Mouse (Mus musculus): Measurements from ENCODE around the gene Smim5.
"Not testable (repeated sequence)": the region's sequence is repeated elsewhere in the genome, so short reads cannot be mapped to it uniquely, and the experiment has no call there.

Gene Smim5

DNA sequence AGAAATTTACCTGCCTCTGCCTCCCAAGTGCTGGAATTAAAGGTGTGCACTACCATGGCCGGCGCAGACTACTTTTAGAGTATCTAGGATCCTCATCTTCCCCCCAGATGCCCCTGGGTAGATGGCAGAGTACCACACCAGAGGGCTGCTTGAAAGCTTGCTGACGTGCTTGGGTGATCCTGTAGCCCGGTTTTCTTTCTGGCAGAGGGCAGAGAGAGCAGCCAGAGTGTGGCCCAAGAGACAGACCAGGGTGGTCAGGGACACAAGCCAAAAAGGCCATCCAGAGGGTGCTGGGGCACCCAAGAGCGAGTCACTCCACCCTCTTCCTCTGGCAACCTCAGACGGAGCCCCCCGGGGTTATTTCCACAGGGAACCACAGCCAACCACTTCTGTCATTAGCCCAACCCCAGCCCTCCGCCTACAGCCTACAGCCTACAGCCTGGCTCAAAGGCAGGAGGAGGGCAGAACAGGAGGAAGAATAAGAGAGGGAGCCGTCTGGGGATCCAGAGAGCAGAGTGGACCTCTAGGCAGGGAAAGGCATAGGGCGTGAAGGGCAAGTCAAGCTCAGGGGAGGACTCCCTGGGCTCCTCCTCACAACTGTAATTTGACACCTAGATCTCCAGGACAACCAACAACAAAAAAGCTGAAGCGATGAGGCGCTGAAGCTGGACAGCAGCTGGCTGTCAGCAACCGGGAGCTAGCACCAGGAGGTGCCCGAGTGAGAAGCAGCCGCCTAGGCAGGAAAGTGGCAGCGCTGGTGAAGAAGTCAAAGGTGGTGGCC, at the start of gene Smim5:
Gene Smim5 (plus strand): TSS at position 481 of the 781 bp plus-strand sequence.
- no peak for DNase-seq (ENCODE audit: low spot score)

DNA sequence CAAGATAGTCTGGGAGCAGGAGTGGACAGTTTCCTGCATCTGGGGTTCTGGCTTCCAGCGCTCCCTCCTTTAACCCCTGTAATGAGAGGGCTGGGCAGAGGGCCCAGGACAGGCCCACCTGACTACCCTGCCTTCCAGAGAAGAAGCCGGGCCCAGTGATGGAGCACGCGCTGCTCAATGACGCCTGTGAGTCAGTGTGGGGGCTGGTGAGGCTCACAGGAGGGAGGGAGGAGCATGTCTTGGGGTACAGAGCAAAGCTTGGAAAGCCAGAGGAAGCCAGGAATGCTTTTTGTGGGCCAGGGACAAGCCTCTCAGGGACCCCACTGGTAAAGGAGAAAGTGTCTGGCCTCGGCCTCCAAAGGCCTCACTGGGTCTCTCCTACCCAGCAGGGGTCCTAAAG, 45.1 kb upstream of the Smim5 start:
- DNase-seq (ENCODE audit: low spot score), result no peak

DNA sequence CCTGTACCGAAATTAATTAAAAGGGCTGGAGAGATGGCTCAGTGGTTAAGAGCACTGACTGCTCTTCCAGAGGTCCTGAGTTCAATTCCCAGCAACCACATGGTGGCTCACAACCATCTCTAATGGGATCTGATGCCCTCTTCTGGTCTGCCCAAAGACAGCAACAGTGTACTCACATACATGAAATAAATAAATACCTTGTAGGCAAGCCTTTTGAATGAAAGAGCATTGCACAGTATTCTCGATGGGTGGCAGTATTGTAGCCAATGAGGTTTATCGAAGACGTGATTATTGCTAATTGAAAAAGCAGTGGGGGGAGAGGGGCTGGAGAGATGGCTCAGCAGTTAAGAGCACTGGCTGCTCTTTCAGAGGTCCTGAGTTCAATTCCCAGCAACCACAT, 42.6 kb upstream of the Smim5 start:
- DNase-seq (ENCODE audit: low spot score), result not testable (repeated sequence)

DNA sequence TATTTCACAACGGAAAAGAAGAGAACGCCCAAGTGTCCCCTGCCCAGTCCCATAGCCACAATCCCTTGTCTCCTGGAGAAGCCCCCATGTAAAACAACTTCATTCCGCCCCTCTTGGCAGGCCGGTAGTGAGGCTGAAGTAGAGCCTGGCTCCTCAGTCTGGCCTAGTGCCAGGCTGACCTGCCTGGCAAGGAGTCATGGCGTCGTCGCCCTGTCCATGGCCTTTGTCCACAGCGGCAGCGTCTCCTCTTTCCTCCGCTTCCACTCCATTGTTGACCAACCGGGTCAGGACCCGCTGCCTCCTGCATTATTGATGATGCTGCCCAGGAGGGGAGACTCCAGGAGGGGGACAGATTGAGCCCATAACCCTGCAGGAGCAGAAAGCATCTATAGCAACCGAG, 41.8 kb upstream of the Smim5 start:
- DNase-seq (ENCODE audit: low spot score), result no peak

DNA sequence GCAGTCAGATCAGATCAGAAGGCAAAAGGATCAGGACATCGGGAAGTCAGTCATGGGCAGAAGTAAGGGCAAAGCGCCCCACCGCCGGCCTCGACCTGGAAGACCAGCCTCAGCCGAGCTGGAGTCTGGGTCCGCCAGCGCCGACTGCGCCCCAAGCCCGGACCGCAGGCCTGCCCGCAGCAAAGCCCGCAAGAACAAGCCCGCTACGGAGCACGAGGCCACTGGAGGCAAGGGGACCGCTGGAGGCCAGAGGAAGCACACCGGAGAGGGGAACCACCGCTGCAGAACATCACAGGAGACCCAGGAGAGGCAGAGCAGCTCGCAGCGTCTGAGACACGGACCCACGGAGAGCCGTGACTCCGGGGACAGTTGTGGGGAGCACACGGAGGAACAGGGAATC, 41.4 kb upstream of the Smim5 start, which contains the start of gene Myo15b:
Gene Myo15b (plus strand): TSS at position 53 of the 400 bp plus-strand sequence.
- no peak for DNase-seq (ENCODE audit: low spot score)

DNA sequence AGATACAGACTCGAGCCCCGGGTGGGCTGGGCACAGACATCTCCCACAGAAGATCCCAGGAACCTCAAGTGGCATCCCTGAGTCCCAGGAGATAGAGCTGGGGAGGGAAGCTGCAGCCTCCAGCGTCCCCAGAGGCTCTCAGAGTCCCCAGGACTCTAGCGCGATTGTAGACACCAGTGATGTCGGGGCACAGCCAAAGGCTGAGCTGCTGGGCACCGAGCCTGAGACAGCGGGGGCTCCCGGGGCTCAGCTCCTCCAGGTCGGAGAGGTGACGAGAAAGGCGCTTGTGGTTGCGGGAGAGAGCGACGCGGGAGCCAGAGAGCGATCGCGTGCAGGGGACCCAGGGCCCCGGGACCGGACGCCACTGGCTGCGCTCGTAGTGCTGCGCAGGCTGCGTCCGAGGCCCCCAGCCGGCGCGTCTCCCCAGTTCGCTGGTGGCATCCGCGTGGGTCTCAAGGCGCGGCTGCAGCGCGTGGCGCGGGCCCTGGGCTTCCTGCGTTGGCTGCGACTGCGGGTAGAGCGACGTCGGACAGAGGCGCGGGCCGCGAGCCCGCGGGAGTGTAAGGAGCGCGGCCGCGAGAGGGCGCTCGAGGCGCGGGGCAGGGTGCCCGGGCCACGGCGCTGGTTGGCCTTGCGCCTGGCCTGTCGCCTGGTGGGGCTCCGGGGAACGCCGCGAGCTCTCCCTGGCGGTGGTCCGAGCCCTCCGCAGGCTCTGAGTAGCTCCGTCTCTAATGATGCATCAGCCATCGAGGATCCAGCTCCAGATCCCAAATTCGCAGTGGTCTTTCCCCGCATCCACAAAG, 40.4 kb upstream of the Smim5 start:
- DNase-seq (ENCODE audit: low spot score), result peak; percentile 6

DNA sequence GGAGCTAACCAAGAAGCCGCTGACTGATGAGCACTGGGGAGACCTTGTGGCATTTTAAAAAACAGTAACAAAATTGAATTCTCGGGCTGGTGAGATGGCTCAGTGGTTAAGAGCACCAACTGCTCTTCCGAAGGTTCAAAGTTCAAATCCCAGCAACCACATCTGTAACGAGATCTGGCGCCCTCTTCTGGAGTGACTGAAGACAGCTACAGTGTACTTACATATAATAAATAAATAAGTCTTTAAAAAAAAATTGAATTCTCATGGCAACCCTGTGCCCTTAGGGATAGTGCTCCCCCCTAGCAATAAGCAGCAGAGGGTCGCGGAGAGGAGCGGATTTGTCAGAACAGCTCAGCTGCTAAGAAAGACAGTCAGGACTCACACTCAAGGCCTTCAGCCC, 35.9 kb upstream of the Smim5 start:
- no peak for DNase-seq (ENCODE audit: low spot score)

DNA sequence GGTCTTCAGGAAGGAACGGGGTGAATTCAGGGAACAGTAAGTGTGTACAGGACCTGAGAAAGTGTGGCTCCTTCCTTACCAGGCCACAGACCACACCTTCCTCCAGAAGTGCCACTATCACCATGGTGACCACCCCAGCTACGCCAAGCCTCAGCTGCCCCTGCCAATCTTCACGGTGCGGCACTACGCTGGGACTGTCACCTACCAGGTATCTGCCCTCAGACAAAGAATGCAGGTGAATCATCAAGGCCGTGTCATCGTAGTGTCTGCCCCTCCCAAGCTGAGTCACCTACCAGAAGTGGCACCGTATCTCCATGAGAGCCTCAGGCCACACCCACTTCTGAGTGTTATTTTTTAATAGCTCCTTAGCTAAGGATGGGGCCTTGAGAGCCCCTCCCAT, 30.4 kb upstream of the Smim5 start:
- DNase-seq (ENCODE audit: low spot score), result no peak

DNA sequence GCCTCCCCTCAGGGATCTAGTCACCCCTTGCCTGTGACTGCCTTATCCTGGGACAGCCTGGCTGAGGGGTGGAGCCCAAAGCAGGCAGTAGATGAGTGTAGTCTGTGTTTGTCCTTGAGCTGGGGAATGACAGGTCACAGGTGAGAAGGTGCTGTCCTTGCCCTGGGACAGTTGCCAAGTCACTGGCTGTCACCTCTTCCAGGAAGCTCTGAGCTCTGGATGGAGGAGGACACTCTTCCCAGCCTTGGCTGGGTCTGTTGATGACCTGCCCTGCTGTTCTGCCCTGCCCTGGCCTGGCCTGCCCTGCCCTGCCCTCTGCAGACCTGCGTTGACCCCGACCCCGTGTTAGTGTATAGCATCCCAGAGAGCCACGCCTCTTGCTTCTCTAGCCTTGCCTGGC, 27.3 kb upstream of the Smim5 start:
- no peak for DNase-seq (ENCODE audit: low spot score)

DNA sequence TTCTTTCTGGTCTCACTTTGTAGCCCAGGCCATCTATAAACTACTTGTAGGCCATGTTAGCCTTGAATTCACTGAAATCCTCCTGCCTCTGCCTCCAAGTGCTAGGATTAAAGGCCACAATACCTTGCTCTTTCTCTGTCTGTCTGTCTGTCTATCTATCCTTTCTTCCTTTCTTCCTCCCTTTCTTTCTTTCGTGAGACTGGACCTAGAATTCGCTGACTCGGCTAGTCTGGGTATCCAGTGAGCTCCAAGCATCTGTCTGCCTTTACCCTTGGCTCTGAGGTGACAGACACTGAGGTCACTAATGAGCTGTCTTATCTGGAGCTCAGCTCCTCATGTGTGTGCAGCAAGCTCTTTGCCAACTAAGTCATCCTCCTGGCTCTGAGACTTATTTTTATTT, 23.8 kb upstream of the Smim5 start:
- DNase-seq (ENCODE audit: low spot score), result no peak

DNA sequence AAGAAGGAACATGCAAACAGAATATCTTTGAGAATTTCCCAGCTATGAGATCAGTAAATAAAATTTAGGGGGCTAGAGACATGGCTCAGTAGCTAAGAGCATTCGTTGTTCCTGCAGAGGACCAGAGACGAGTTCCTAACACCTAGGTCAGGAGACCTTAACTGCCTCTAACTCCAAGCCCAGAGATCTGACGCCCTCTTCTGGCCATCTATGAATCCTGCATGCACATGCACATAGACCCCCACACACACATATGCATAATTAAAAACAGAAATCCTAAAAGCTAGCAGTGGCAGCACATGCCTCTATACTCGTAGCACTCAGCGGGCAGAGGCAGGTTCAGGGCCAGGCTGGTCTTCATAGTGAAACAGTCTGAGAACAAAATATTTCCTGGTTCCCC, 23.3 kb upstream of the Smim5 start:
- DNase-seq (ENCODE audit: low spot score), result no peak

DNA sequence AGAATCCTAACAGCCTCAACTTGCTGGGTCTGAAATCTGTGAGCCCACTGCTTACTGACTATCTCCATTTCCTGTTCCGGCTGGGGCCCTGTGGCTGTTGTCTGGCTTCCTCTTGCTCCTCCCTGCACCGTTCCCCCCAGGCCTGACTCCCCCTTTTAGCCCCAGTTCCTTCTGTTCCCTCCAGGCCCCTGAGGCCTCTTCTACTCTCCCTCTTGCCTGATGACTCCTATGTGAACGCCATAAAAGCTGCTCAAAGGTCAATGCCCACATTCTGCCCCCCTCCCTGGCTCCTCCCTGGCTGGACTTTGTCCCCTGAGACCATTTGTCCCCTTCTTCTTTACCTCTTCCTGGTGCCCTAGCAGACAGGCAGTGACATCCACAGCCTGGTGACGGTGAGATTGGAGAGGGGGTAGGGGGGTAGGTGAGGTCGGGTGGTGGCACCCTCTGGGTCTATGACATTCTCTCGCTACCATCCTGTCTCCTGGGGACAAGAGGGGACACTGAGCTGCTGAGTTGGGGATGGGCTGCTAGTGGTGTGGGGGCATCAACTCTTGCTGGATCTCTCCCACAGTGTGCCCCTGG, 22.5 kb upstream of the Smim5 start:
- DNase-seq (ENCODE audit: low spot score), result no peak

DNA sequence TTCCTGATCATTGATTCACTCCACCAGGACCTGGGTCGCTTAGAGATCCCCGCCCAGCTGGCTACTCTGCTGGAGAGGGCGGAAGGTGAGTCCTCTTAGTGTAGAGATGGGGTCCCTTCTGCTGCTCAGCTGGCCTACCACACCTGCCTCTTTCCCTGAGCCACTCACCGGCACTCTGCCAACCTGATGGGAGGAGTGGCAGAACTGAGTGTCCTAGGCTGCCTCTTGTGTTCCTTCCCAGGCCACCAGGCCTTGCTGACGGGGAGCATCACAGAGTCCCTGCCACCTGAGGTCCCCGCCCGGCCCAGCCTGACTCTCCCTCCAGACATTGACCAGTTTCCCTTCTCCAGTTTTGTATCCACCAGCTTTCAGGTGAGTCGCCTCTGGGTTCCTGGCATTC, 21.7 kb upstream of the Smim5 start:
- DNase-seq (ENCODE audit: low spot score), result no peak

DNA sequence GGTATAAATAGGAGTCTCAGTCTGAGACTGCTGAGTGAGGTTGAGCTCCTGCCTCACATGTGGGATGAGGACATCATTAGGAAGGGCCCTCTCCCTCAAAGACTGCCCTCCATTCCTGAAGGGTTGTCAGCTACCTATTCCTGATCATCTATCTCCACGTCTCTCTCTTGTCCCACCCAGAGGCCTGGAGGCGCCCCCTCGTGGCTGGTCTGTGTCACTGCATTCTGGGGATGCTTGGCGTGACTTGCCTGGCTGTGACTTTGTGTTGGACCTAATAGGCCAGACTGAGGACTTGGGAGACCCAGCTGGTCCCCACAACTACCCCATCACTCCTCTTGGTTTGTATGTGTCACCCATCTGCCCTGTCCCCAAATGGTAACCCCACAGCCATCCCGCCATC, 18.8 kb upstream of the Smim5 start:
- DNase-seq (ENCODE audit: low spot score), result no peak

DNA sequence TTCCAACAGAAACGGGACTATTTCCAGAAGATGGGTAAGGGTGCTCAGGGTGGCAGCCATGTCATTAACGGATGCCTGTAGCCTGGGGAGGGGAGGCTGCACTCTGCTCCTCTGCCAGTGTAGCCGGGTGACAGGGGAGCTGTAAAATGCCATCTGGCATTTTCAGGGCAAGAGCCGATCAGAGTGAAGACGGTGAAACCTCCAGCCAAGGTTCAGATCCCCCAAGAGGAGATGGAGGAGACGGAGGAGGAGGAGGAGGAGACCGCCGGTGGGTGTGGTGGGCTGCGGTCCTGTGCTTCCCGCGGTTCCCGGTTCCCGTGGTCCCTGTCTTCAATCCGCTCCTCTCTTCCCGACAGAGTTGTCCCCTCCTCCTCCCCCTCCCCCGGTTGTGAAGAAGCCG, 16.5 kb upstream of the Smim5 start:
- no peak for DNase-seq (ENCODE audit: low spot score)

DNA sequence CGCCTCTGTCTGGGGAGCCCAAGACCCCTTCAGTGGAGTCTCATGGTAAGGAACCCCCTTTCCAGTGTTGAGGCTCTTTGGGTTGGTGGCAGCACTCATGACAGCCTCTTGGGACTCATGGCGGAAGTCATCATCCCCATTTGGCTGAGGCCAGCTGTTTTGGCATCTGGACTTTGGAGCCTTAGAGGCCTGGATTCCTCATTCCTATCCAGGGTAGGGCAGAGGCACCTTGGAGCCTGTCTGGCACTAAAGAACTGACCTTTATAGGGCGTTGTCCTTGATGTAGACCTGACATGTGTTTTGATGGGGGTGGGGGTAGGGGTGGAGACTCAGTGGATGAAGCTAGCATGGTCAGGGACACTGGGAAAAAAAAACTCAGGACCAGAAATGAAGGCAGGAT, 15.4 kb upstream of the Smim5 start:
- DNase-seq (ENCODE audit: low spot score), result no peak

DNA sequence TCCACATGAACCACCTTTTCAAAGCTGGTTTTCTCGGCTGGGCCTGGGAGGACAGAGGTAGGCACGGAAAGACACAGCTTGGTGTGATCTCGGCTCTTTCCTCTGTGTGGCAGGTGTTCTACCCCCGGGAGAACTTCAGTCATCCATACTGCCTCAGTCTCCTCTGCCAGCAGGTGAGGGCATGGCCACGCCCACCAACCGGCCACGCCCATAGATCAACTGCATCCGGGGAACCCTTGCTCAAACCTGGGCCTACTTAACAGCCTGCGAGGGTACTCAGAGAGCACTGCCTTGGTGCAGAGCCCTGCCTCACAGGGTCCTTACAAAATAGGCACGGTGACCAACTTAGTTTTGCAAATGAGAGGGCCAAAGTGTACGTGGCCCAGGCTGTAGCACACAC, 14.5 kb upstream of the Smim5 start:
- no peak for DNase-seq (ENCODE audit: low spot score)

DNA sequence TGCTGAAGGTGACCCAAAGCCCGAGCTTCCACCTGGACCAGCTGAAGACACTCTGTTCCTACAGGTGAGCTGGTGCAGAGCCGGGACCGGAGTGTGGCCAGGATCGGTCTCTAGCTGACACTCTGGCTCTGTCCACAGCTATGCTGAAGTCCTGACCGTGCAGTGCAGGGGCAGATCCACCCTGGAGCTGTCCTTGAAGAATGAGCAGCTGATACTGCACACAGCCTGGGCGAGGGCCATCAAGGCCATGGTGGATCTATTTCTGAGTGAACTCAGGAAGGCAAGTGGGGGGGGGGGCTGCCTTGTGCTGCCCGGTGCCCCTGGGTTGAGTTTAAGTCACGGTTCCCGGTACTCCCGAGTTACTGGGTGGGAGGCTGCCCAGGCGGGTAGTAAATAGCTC, 13.3 kb upstream of the Smim5 start:
- no peak for DNase-seq (ENCODE audit: low spot score)

DNA sequence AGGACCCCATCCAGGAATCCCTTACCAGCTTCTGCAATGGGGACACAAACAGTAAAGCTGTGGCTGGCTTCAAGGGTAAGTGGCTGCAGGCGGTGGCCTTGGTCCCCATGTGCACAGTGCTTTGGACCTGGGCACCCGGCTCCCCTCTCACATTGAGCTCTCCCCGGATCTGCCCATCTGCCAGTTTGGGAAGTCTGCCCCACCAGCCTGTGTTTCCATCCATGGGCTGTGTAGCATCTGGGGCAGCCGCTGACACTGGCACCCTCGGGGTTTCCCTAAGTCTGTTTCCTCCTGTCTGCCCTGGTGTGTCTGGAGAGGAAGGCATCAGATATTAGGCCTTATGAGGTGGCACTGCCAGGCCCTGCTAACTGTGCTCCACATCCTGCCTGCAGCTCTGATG, 11.7 kb upstream of the Smim5 start:
- DNase-seq (ENCODE audit: low spot score), result no peak

DNA sequence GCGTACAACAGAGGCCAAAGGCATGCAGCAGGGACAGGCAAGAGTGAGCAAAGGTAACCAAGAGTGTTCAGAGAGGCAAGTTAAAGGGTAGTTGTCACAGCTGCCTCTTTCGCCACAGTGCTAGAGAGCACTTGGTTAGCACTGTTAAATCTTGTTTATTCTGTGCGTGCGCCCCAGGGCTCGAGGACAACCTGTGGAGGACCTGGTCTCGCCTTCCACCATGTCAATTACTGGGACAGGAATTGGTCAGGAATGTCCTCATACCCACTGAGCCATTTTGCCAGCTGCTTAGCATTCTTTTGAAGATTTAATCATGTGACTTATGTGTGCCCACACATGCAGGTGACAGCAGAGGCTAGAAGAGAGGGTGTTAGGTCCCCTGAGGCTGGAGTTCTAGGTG, 10.6 kb upstream of the Smim5 start:
- no peak for DNase-seq (ENCODE audit: low spot score)

DNA sequence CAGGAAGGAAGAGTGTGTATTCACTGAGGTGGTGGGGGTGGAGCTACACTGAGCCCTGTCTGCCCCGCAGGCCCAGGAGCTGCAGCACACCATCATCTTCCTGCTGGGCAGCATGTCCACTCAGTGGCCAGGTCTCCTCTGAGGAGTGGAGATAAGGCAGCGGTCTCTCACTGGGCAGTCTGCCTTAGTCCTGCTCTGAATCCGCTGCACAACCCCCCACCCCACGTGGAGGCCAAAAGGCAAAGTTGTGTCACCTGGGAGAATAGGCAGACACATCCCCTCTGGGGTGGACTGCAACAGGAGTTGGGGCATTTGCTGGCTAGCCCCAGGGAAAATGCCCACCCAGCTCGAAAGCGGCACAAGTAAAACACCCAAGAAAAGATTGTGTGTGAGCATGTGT, 7.6 kb upstream of the Smim5 start:
- DNase-seq (ENCODE audit: low spot score), result no peak

DNA sequence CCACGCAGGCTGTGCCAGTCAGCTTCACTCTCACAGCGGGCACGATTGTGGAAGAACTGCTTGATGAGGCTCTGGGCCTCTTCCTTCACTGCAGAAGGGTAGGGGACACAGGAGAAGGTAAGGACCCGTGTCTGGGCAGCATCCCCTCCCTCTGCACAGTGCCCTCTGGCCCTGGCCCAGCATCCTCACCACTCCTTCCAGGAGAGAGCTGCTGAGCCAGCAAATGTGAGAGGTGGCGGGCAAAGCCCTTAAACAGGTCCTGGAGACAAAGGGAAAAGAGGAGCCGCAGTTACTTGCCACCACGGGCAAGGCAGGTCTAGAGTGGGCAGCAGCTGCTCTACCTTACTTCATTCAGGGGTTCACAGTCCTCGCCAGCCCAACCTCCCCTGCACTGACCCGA, 6.7 kb upstream of the Smim5 start:
- DNase-seq (ENCODE audit: low spot score), result no peak

Measured in layer of hippocampus, adult 9-10 months (tissue).